Mouse (Mus musculus): ENCODE measurements around the gene Syce1. TPM values are rescaled to one million over a fixed set of nuclear protein-coding genes. Genes with fewer than 3 reads are reported as not detected.

Gene Syce1
- polyA plus RNA-seq, 1 experiment: not detected

- TF ChIP-seq GATA1 (IDR thresholded peaks at IDR 0.05; ENCODE audit: low read length): no peak
These were observed 15.0 kb upstream of the Syce1 start for GRCm38 (mm10) chr7:140802629-140803028.

GRCm38 (mm10) chr7:140798212-140798611 lies 10.6 kb upstream of the Syce1 start:
- no peak for TF ChIP-seq GATA1 (IDR thresholded peaks at IDR 0.05; ENCODE audit: low read length)

GRCm38 (mm10) chr7:140797619-140798018 lies 10.0 kb upstream of the Syce1 start:
- no peak for TF ChIP-seq GATA1 (IDR thresholded peaks at IDR 0.05; ENCODE audit: low read length)

- no peak for TF ChIP-seq GATA1 (IDR thresholded peaks at IDR 0.05; ENCODE audit: low read length)
These were observed 5.9 kb upstream of the Syce1 start for GRCm38 (mm10) chr7:140793541-140793940.

- TF ChIP-seq GATA1 (IDR thresholded peaks at IDR 0.05; ENCODE audit: low read length): no peak
These were observed 392 bp upstream of the Syce1 start for GRCm38 (mm10) chr7:140788053-140788435.

- no peak for TF ChIP-seq GATA1 (IDR thresholded peaks at IDR 0.05; ENCODE audit: low read length)
These were observed 7.1 kb downstream of the Syce1 start for GRCm38 (mm10) chr7:140780548-140780947.

- TF ChIP-seq GATA1 (IDR thresholded peaks at IDR 0.05; ENCODE audit: low read length): no peak
These were observed 21.5 kb downstream of the Syce1 start for GRCm38 (mm10) chr7:140765888-140766739.

GRCm38 (mm10) chr7:140763447-140764020 lies 24.1 kb downstream of the Syce1 start, which contains the start of gene Cyp2e1:
TSS of gene Cyp2e1 (plus strand) at chr7:140763739.
- TF ChIP-seq GATA1 (IDR thresholded peaks at IDR 0.05; ENCODE audit: low read length): no peak

- TF ChIP-seq GATA1 (IDR thresholded peaks at IDR 0.05; ENCODE audit: low read length): no peak
These were observed 27.0 kb downstream of the Syce1 start for GRCm38 (mm10) chr7:140760647-140761046.

GRCm38 (mm10) chr7:140756151-140756854 lies 31.3 kb downstream of the Syce1 start:
- no peak for TF ChIP-seq GATA1 (IDR thresholded peaks at IDR 0.05; ENCODE audit: low read length)

- TF ChIP-seq GATA1 (IDR thresholded peaks at IDR 0.05; ENCODE audit: low read length): no peak
These were observed 33.1 kb downstream of the Syce1 start for GRCm38 (mm10) chr7:140754556-140754955.

GRCm38 (mm10) chr7:140748827-140749160 lies 38.9 kb downstream of the Syce1 start:
- no peak for TF ChIP-seq GATA1 (IDR thresholded peaks at IDR 0.05; ENCODE audit: low read length)

- TF ChIP-seq GATA1 (IDR thresholded peaks at IDR 0.05; ENCODE audit: low read length): no peak
These were observed 39.4 kb downstream of the Syce1 start for GRCm38 (mm10) chr7:140748116-140748826.

GRCm38 (mm10) chr7:140747402-140747801 lies 40.2 kb downstream of the Syce1 start:
- TF ChIP-seq GATA1 (IDR thresholded peaks at IDR 0.05; ENCODE audit: low read length): no peak

GRCm38 (mm10) chr7:140733162-140733561 lies 54.5 kb downstream of the Syce1 start:
- no peak for TF ChIP-seq GATA1 (IDR thresholded peaks at IDR 0.05; ENCODE audit: low read length)

Other genes with a start within 250 kb of the Syce1 start
- gene Olfr538, start 220.0 kb downstream of the Syce1 start, polyA plus RNA-seq (2012): not detected in 2 replicates
- not detected in 2 replicates for gene Olfr46, start 186.6 kb downstream of the Syce1 start, polyA plus RNA-seq (2012)
- not detected in 2 replicates for gene Olfr61, start 158.9 kb downstream of the Syce1 start, polyA plus RNA-seq (2012)
- not detected in 2 replicates for gene Olfr53, start 141.4 kb downstream of the Syce1 start, polyA plus RNA-seq (2012)
- not detected in 2 replicates for gene Olfr539, start 127.9 kb downstream of the Syce1 start, polyA plus RNA-seq (2012)
- gene Olfr45, start 105.9 kb downstream of the Syce1 start, polyA plus RNA-seq (2012): not detected in 2 replicates
- not detected in 2 replicates for gene Olfr541, start 90.6 kb downstream of the Syce1 start, polyA plus RNA-seq (2012)
- not detected in 2 replicates for gene Cyp2e1, start 24.1 kb downstream of the Syce1 start, polyA plus RNA-seq (2012)
- not detected in 2 replicates for gene Zfp941, start 34.3 kb upstream of the Syce1 start, polyA plus RNA-seq (2012)
- not detected in 2 replicates for gene Urah, start 47.2 kb upstream of the Syce1 start, polyA plus RNA-seq (2012)
- gene Scgb1c1, start 57.7 kb upstream of the Syce1 start, polyA plus RNA-seq (2012): not detected in 2 replicates
- gene Odf3, start 60.0 kb upstream of the Syce1 start, polyA plus RNA-seq (2012): 0.06 TPM in 1 of 2 replicates, not detected in the other
- 0.18 and 0.99 TPM in 2 replicates for gene Gm45785, start 68.5 kb upstream of the Syce1 start, polyA plus RNA-seq (2012)
- 39.1 and 49.2 TPM in 2 replicates for gene Ric8a, start 69.1 kb upstream of the Syce1 start, polyA plus RNA-seq (2012)
- 3.2 and 3.9 TPM in 2 replicates for gene Bet1l, start 69.7 kb upstream of the Syce1 start, polyA plus RNA-seq (2012)
- 50.0 and 92.4 TPM in 2 replicates for gene Psmd13, start 94.1 kb upstream of the Syce1 start, polyA plus RNA-seq (2012)
- 25.4 and 38.9 TPM in 2 replicates for gene Sirt3, start 94.5 kb upstream of the Syce1 start, polyA plus RNA-seq (2012)
- gene Cox8b, start 112.6 kb upstream of the Syce1 start, polyA plus RNA-seq (2012): not detected in 2 replicates
- gene Nlrp6, start 133.1 kb upstream of the Syce1 start, polyA plus RNA-seq (2012): not detected in 2 replicates
- gene Pgghg, start 153.5 kb upstream of the Syce1 start, polyA plus RNA-seq (2012): 6.3 and 7.2 TPM in 2 replicates
- 0.43 and 0.61 TPM in 2 replicates for gene Ifitm5, start 162.4 kb upstream of the Syce1 start, polyA plus RNA-seq (2012)
- gene Gm45717, start 168.1 kb upstream of the Syce1 start, polyA plus RNA-seq (2012): not detected in 2 replicates
- 234 and 285 TPM in 2 replicates for gene Ifitm2, start 168.1 kb upstream of the Syce1 start, polyA plus RNA-seq (2012)
- 0.08 and 0.26 TPM in 2 replicates for gene Ifitm1, start 179.4 kb upstream of the Syce1 start, polyA plus RNA-seq (2012)
- gene Ifitm3, start 222.9 kb upstream of the Syce1 start, polyA plus RNA-seq (2012): not detected in 2 replicates
- gene Ifitm6, start 230.1 kb upstream of the Syce1 start, polyA plus RNA-seq (2012): not detected in 2 replicates
- gene Gm17387, start 241.3 kb upstream of the Syce1 start, polyA plus RNA-seq (2012): not detected in 2 replicates

All from G1E-ER4 (cell line).